Mouse (Mus musculus) heart, adult 10 weeks (tissue): ENCODE measurements around the gene Vmn2r71. TPM values are rescaled to one million over a fixed set of nuclear protein-coding genes. Genes with fewer than 3 reads are reported as not detected.

Experiments used
- polyA plus RNA-seq: library from polyadenylated mRNA; stranded (reverse); fragments of 350-450 nt; fragmentation: Illumina TruSeq; extraction: RNeasy Lipid Tissue Mini Kit (QIAGEN cat#74804); gene quantifications from one replicate; pipeline ENCODE4 v1.2.3, GENCODE M21; 2014; ENCODE audit warnings: low read depth, low replicate concordance

The Vmn2r71 gene
- not detected for polyA plus RNA-seq

GRCm38 (mm10) chr7:85562787-85563186, at the start of gene Vmn2r71:
Gene Vmn2r71 (plus strand): TSS chr7:85563087.

DNA sequence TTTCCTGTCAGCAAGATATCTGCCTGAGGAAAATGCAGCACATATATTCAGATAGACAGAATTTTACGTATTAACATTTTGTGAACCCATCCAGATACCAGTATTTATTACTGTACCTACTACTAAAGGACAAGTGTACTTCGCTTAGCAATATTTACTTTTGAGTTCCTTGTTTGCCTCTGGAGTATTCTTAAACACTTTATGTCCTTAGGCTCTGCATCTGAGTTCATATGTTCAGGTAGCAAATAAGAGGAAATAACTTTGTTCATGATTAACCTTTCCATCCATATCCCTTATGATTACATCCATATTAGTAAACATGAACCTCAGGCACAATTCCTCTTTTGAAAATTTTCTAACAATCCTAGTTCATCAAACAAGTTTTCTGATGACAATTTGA, 6.2 kb downstream of the Vmn2r71 start, which contains the start of gene Vmn2r70:
TSS of gene Vmn2r70 (minus strand) at position 101 of the 400 bp plus-strand sequence.

Other genes with a start within 250 kb of the Vmn2r71 start
- gene Vmn2r69, start 147.2 kb upstream of the Vmn2r71 start, polyA plus RNA-seq, result not detected
- not detected for gene Vmn2r70, start 6.1 kb downstream of the Vmn2r71 start, polyA plus RNA-seq
- not detected for gene Vmn2r72, start 192.0 kb downstream of the Vmn2r71 start, polyA plus RNA-seq